Comparison of ENCODE assay signal across 8 mouse cellular contexts in the genomic region with DNA sequence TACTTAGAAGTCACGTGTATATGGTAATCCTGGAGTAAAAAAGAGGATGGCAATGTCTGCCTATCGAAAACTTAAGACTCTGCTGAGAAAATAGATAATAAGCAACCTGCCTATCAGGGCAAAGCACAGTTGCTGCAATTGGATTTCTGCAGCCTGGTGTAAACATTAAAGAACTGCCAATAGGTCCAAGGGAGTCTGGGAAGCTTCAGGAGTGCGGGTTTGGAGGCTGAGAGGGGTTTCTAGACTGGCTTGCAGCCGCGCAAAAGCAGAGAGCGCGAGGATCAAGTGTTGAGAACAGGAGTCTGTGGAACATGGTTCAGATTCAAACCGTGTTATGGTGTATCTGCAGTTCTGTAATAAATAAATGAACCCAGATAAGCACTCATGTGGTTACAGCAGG. TPM values are rescaled to one million over a fixed set of nuclear protein-coding genes. Genes with fewer than 3 reads are reported as not detected.
DNase-seq lines count a peak whose midpoint lies in the region; ATAC-seq and TF ChIP-seq lines count a peak whose summit lies in the region.

No protein-coding gene starts in this region.

- H3K27ac ChIP-seq in cerebellum, adult 2 months (ENCODE audit: insufficient read depth, low read length): no peak overlapping the region
- no peak overlapping the region for H3K27ac ChIP-seq in neural tube, embryonic 11.5 days (ENCODE audit: low read depth, low read length)
- H3K27ac ChIP-seq in limb, embryonic 11.5 days (replicated peaks; ENCODE audit: low read depth, low read length): peak overlapping the region; percentile 84
- H3K27ac ChIP-seq in olfactory bulb, adult 2 months (ENCODE audit: insufficient read depth, low read depth, low read length): 0 out of 2 replicates have a peak overlapping the region, but pooled peaks have one; percentile 52

- no peaks in the 10 kb centered on the region for H3K9me3 ChIP-seq in neural tube, embryonic 11.5 days (ENCODE audit: control insufficient read depth, low read length)
- no peaks in the 10 kb centered on the region for H3K9me3 ChIP-seq in limb, embryonic 11.5 days (ENCODE audit: control insufficient read depth, low read length)

- intact Hi-C loops in left cerebral cortex, postnatal 25 days (cut with DNase I): loop anchor here (2.0 to 5.0 kb wide), 3 partner anchors 43 to 128 kb away; no protein-coding TSS in a partner anchor

- 6% methylated on average over 8 of the region's 8 CpGs for whole genome bisulfite sequencing in cerebellum, adult 2 months
- 14% methylated on average over 8 of the region's 8 CpGs for WGBS in neural tube, embryonic 11.5 days
- 13% methylated on average over 8 of the region's 8 CpGs for WGBS in limb, embryonic 11.5 days
- 4% methylated on average over 8 of the region's 8 CpGs for WGBS in olfactory bulb, adult 2 months

- TF ChIP-seq CTCF in cerebellum, adult 2 months (IDR thresholded peaks at IDR 0.05; ENCODE audit: borderline replicate concordance, insufficient read depth, low read depth, low read length): no peak
- no peak for TF ChIP-seq CTCF in olfactory bulb, adult 2 months (IDR thresholded peaks at IDR 0.05; ENCODE audit: insufficient read depth, low read depth, low read length)

- no peaks in the 10 kb centered on the region for H3K4me1 ChIP-seq in cerebellum, adult 2 months (ENCODE audit: control insufficient read depth, insufficient read depth, low read length)
- no peaks in the 10 kb centered on the region for H3K4me1 ChIP-seq in neural tube, embryonic 11.5 days (ENCODE audit: control insufficient read depth, insufficient read depth, low read length)
- H3K4me1 ChIP-seq in limb, embryonic 11.5 days (ENCODE audit: control insufficient read depth, insufficient read depth, low read length): no peaks in the 10 kb centered on the region
- H3K4me1 ChIP-seq in olfactory bulb, adult 2 months (ENCODE audit: control insufficient read depth, insufficient read depth, low read length): no peaks in the 10 kb centered on the region

- no peaks in the 10 kb centered on the region for H3K36me3 ChIP-seq in neural tube, embryonic 11.5 days (ENCODE audit: control insufficient read depth, insufficient read depth, low read length)
- no peaks in the 10 kb centered on the region for H3K36me3 ChIP-seq in limb, embryonic 11.5 days (ENCODE audit: control insufficient read depth, insufficient read depth, low read length)

- no peak for TF ChIP-seq POLR2A in cerebellum, adult 2 months (IDR thresholded peaks at IDR 0.05; ENCODE audit: borderline replicate concordance, insufficient read depth, low read length)
- TF ChIP-seq POLR2A in olfactory bulb, adult 2 months (IDR thresholded peaks at IDR 0.05; ENCODE audit: insufficient read depth, low read depth, low read length): no peak

- peak overlapping the region; percentile 94 for H3K4me2 ChIP-seq in neural tube, embryonic 11.5 days (ENCODE audit: low read depth)
- H3K4me2 ChIP-seq in limb, embryonic 11.5 days (ENCODE audit: low read depth, severe bottlenecking): peak overlapping the region; percentile 80

- ATAC-seq in neural tube, embryonic 11.5 days (ENCODE audit: insufficient read depth, low FRiP score, low TSS enrichment): no peak
- ATAC-seq in limb, embryonic 11.5 days (ENCODE audit: insufficient number of reproducible peaks, low FRiP score, low TSS enrichment, low read depth): no peak

- H3K4me3 ChIP-seq in cerebellum, adult 2 months (replicated peaks; ENCODE audit: insufficient read depth, low read depth, low read length): peak overlapping the region; percentile 81
- H3K4me3 ChIP-seq in neural tube, embryonic 11.5 days (ENCODE audit: low read depth, low read length): peak overlapping the region; percentile 68
- H3K4me3 ChIP-seq in limb, embryonic 11.5 days (ENCODE audit: low read depth, low read length): peak overlapping the region; percentile 71
- H3K4me3 ChIP-seq in olfactory bulb, adult 2 months (ENCODE audit: insufficient read depth, low read depth, low read length): peak overlapping the region; percentile 82

- no peak for DNase-seq in cerebellum, adult 2 months
- DNase-seq in cerebellum, adult 9-10 months: no peak
- DNase-seq in neural tube, embryonic 11.5 days (ENCODE audit: low spot score): peak; percentile 30
- DNase-seq in neural tube, embryonic 10.5 days (ENCODE audit: extremely low spot score, low spot score): no peak
- DNase-seq in limb, embryonic 11.5 days (ENCODE audit: low spot score): no peak
- no peak for DNase-seq in left cerebral cortex, postnatal 25 days (ENCODE audit: low spot score in 2 of 2)
- DNase-seq in layer of hippocampus, adult 18-20 months (ENCODE audit: low spot score in 2 of 2): no peak

- H3K9ac ChIP-seq in neural tube, embryonic 11.5 days (ENCODE audit: low read length): peak overlapping the region; percentile 90
- peak overlapping the region; percentile 95 for H3K9ac ChIP-seq in limb, embryonic 11.5 days (ENCODE audit: low read length)

- H3K27me3 ChIP-seq in cerebellum, adult 2 months (ENCODE audit: control insufficient read depth, insufficient read depth, low read length): no peaks in the 10 kb centered on the region
- no peaks in the 10 kb centered on the region for H3K27me3 ChIP-seq in neural tube, embryonic 11.5 days (ENCODE audit: control insufficient read depth, insufficient read depth, low read length)
- no peaks in the 10 kb centered on the region for H3K27me3 ChIP-seq in limb, embryonic 11.5 days (ENCODE audit: control insufficient read depth, insufficient read depth, low read length)

RNA-seq across cellular contexts. Expression of gene Kdelc2, which starts 1.0 kb away (rescaled TPM):
- 3.0 and 3.5 TPM in 2 replicates for polyA plus RNA-seq in cerebellum, adult 2 months (2012; rRNA removed)
- polyA plus RNA-seq in neural tube, embryonic 11.5 days (2014; fragmentation: Nextera tagmentation; extraction: Ambion mirVana): 7.7 and 7.8 TPM in 2 replicates
- polyA plus RNA-seq in limb, embryonic 11.5 days (2014; fragmentation: Nextera tagmentation; extraction: Ambion mirVana): 9.0 and 11.7 TPM in 2 replicates
- polyA plus RNA-seq in olfactory bulb, adult 2 months (2012; ENCODE audit: insufficient read depth, insufficient read length, low replicate concordance, missing spikeins): not detected in 2 replicates
- total RNA-seq in left cerebral cortex, postnatal 25 days (2021): 1 to 10 TPM; 6.8 to 7.2 TPM
- 1 to 10 TPM; 5.3 to 6.4 TPM for total RNA-seq in layer of hippocampus, adult 18-20 months (2021)

RNA-seq across cellular contexts. Expression of gene 4930550C14Rik, which starts 17.3 kb away (rescaled TPM):
- 0.54 and 0.81 TPM in 2 replicates for polyA plus RNA-seq in cerebellum, adult 2 months (2012; rRNA removed)
- polyA plus RNA-seq in neural tube, embryonic 11.5 days (2014; fragmentation: Nextera tagmentation; extraction: Ambion mirVana): 0.56 and 0.70 TPM in 2 replicates
- 0.51 and 0.57 TPM in 2 replicates for polyA plus RNA-seq in limb, embryonic 11.5 days (2014; fragmentation: Nextera tagmentation; extraction: Ambion mirVana)
- not detected in 2 replicates for polyA plus RNA-seq in olfactory bulb, adult 2 months (2012; ENCODE audit: insufficient read depth, insufficient read length, low replicate concordance, missing spikeins)
- total RNA-seq in left cerebral cortex, postnatal 25 days (2021): under 1 TPM; 0.32 to 0.57 TPM
- under 1 TPM; 0.15 to 0.33 TPM for total RNA-seq in layer of hippocampus, adult 18-20 months (2021)

Comparison
In these comparisons a context has a peak if more than half of its experiments do, and no peak if none do; other contexts are left out.
1. H3K27ac ChIP-seq: peak in limb, embryonic 11.5 days (single experiment) and olfactory bulb, adult 2 months (single experiment); none in cerebellum, adult 2 months (single experiment) and neural tube, embryonic 11.5 days (single experiment).
2. Peak in every context shown above with its lines, with median percentiles within 50 percentile points of each other: H3K4me3 ChIP-seq.